Mouse (Mus musculus) cerebellum, adult 9-10 months (tissue): ENCODE measurements at regions not wholly inside any gene's neighbourhood (a gene's known extent, or its start where the extent isn't known, plus 50 kb on each side); places are given as distances from the start of the nearest gene placed in this dataset.

Source experiments
- DNase-seq: peaks from one replicate; pipeline ENCODE4 v3.0.0; 2022

GRCm38 (mm10) chr14:40063371-40063770 lies 590.5 kb upstream of the Nrg3 start:
- no peak for DNase-seq

DNA sequence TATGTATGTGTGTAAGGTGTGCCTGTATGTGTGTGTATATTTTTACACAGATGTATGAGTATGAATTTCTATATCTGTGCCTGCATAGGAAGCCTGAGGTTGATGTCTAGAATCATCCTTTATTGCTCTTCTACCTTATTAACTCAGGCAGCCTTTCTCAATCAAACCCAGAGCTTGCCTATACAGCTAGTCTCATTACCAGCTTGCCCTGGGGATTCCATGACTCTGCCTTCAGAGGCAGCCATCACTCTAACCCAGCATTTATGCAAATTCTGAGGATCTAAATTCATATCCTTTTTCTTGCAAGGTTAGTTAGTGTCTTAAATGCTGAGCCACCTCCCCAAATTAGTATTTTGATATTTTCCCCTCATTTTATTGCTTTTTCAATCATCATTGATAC lies 569.0 kb upstream of the Nrg3 start:
- DNase-seq = no peak

DNA sequence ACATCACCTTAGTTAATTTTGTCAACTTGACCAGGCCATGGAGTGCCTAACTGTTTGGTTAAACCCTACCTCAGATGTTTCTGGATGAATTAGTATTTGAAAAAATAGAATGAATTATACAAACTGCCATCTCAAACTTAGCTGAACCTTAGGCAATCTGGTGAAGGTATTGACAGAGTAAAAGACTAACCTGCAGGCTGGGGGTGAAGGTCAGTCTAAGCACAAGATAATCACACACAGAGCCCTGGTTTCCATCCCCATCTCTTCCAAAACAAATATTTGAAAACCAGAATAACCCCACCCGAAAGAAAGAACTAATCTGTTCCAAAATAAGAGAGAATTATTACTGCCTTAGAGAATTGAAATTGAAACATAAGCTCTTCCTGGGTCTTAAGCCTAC lies 563.3 kb upstream of the Nrg3 start:
- DNase-seq = no peak

GRCm38 (mm10) chr14:40015261-40015660 lies 542.4 kb upstream of the Nrg3 start:
- peak; percentile 2 for DNase-seq

DNA sequence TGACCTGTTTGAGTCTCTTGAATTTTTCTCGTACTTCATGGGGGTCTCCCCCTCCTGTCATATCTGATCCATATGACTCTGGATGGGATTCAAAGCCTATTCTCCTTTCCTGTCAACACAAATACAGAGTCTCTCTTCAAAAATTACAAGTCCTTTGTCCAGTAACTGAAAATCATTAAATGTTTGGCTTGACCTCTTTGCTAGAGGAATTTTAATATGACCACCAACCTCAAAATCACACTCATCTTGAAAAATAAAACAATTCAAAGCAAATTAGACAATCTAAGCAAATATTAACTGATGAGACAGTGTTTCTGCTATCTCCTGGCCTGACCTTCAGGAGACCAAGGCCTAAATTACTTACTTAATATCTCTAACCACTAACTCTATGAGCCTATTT lies 541.8 kb upstream of the Nrg3 start:
- DNase-seq = no peak

DNA sequence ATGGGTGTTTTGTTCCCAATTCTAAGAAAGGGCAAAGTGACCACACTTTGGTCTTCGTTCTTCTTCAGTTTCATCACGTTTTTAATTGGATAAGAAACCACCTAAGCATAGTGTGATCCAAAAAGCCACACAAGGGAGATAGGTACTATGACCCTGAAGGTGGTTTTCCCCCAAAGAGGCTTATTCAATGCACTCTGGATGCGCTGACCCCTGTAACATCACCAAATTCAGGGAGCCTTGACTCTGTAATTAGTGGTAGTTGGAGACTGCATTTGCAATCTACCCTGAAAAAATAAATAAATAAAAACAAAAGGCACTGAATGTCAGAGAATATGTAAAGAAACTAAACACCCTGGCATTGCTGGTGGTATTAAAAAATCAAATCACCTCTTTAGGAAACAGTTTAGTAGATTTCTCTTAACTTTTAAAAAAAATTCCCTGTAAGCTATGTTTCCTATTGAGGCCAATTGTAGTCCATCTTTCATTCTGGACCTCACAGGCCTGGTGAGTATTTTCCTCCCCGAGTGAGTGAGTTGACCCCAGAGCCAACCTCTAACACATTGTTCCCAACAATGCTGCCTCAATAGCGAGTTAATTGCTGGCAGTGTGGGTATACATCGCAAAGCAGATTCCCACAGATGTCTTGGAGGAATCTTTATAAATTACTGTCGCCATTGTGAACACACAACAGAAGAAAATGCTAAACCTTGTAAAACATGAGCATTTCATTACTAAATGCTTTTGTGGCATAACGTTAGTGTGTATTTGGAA lies 537.1 kb upstream of the Nrg3 start:
- no peak for DNase-seq
